Mouse (Mus musculus) kidney, postnatal 4 days (tissue): ENCODE measurements around the gene Bhmt2.

Experiments used
- DNase-seq, 2 experiments: peaks; one replicate each; pipeline ENCODE4 v3.0.0; 2021; ENCODE audit warnings: mixed read lengths in 2 of 2

Bhmt2 gene

DNA sequence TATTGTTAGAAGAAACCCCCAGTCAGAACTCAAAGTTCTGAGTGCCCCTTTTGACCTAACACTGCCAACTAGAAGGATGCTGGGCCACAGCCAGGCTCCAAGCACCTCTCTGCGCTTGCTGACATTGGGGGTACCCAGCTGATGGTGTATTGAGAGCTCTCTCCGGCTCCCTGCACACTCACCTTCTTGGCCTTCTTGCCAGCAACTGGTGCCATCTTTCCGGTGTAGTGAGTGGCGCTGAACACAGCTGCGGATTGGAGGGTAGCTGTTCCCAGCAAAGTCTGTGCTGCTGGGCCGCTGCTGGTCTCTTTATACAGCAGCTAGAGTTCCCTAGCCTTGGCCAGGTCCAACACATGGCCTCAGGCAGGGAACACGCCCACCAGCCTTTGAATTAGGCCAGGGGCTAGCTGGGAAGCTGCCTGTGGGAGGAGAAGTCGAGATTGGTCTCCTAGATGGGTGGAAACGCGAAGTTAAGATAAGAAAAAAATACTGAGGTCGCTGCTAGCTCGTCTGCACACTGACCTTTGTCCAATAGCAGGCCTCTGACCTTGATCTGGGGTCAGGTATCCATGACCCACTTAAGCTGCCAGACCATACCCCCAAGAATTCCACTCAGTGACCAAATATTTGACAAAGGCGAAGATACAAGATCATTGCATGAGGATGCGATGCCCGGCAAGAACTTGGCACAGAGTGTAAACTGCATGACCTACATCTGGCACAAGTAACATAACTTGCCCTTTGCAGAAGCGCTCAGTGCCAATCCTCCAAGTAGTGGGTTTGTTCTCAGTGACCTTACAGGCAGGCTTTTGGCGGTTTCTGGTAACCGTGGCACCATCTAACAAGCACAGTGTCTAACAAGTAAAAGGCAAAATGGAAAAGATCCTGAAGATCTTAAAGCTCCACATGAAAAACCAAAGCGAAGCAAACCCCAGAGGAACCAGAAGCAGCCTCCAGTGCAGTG is 36.5 kb downstream of the Bhmt2 start, which contains the start of gene Bhmt:
Gene Bhmt, minus strand, starts transcription at position 680 of the 964 bp plus-strand sequence.
- no peak for DNase-seq

GRCm38 (mm10) chr13:93636561-93636960 is 37.5 kb downstream of the Bhmt2 start:
- DNase-seq, result no peak

DNA sequence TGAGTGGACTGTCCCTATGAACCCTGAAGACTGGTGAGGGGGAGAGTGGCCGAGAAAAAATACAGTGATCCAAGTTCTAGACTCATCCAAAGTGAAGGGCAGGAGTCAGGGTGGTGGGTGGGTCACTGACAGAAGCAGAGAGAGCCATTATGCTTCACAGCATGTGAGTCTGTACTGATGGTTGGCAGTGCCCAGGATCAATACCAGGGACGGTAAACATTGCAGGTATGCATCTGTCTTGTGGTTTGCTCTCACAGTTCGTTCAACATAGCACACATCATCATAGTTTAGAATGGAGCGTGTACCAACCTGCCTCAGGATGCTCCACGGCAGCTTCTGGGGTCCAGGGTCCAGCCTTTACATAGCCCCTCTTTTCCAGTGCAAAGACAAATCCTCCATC is 41.2 kb downstream of the Bhmt2 start:
- no peak for DNase-seq

DNA sequence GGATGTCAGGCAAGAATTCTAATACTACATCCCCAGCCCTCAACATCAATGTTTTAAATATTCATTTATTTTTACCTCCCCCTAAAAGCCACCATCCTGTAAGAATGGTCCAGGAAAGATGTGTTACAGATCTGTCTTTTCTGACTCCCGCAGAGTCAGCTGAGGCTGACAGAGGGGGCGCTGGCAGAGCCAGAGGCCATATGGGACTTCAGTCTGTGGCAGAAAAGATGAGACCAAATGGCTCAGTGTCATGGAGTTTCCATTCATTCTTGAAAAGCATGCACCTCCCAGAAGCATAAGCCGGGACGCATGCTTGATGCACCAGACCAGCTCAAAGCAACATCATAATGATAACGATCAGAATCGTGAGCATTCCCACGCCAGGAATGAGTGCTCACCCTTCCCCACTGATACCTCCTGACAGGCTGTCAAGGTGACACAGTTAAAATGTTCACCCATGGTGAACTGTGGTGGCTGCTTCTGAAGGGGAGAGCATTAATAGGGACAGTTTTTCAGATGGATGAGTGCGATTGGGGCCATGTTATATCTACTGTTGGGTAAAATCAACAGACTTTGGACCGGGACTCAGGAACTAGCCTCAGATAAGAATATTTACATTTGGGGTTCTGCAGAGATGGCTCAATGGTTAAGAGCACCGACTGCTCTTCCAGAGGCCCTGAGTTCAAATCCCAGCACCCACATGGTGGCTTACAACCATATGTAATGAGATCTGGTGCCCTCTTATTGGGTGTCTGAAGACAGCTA is 43.0 kb downstream of the Bhmt2 start:
- DNase-seq, result no peak

DNA sequence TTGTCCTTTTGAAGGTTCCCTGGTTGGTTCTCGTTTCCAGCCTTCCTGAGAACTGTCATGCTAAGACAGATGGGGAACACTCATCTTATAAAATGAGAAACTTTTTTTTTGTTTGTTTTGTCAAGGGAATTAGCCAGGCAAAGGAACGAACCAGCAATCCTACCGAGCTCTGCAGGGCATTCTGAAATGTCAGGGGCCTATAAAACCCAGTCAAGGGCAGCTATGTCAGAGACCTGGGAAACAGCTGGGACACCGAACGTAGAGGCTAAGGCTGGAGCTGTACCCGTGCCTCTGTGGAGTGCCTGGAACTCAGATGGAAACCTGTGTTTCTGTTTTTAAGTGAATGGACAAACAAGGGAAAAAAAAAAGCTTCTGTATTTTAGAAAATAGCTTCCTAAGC is 45.2 kb downstream of the Bhmt2 start:
- DNase-seq, result no peak

GRCm38 (mm10) chr13:93614361-93614948 is 59.6 kb downstream of the Bhmt2 start:
- DNase-seq, result peak; percentile 50 to 75

- no peak for DNase-seq
Observed at GRCm38 (mm10) chr13:93613771-93614170, 60.3 kb downstream of the Bhmt2 start.

GRCm38 (mm10) chr13:93612660-93613607 is 61.2 kb downstream of the Bhmt2 start:
- peak; percentile 84 to 88 for DNase-seq

DNA sequence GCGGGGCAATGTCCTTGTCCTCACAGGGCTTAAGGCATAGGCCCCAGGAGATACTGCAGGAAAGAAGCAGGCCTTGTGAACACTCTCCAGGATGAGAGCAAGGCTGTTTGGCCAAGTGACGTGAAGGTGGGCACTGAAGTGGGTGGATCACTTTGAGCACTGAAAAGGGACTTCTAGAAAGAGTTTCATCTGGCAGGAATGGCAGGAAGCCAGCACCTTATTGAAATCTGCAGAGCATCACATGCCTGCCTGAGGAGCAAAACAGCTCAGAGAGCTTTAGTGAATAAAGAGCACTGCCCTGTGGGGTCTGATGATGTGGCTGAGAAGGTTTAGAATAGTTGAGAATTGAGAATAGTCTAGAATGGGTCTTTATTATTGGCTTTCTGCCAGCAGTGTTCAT is 65.6 kb downstream of the Bhmt2 start:
- no peak for DNase-seq

GRCm38 (mm10) chr13:93607701-93608100 is 66.4 kb downstream of the Bhmt2 start:
- no peak for DNase-seq

DNA sequence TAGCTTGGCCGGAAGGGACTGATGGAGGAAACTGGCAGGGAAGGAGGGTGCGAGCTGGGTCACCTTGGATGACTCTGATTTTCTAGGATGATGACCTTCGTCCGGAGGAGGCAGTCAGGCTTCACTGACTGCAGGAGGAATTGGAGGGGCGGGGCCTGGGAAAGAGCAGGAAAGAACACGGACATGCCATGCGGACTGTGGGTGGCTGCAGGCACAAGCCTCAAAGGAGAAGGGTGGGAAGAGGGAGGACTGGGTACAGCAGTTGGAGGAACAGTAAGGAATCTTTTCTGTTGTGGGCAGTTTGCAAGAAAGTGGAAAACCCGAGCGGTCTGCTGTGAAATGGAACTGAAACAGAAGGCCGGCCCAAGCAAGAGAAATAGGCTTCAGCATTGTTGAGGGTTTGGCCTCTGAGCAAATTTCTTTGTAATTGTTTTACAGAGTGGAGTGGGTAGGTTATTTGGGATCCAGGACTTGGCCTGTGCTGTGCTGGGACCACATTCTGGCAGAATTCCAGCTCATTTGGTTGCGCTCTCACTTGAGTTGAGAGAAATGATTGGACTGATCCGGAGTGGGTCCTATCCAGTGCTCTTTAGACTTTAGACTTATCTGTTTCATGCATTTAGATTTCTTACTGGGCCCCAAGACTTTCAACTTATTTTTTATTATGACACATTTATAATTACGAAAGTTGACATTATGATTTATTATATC is 67.1 kb downstream of the Bhmt2 start:
- DNase-seq, result peak; percentile 56 to 76
